Mouse (Mus musculus): ENCODE measurements around the gene Pakap. TPM values are rescaled to one million over a fixed set of nuclear protein-coding genes. Genes with fewer than 3 reads are reported as not detected.

The Pakap gene
- total RNA-seq, 1 experiment from 2014 or later = not detected

Other genes with a start within 250 kb of the Pakap start
- gene Palm2, start 133.9 kb upstream of the Pakap start, total RNA-seq (2017) = not detected in 2 replicates
- gene Akap2, start 149.5 kb downstream of the Pakap start, total RNA-seq (2017) = 7.4 and 8.2 TPM in 2 replicates

All from neutrophil, adult 5-6 weeks (primary cell).